Mouse (Mus musculus) 3134 (cell line): ENCODE results near the gene Fam189b.
"Not testable (repeated sequence)": the region's sequence is repeated elsewhere in the genome, so short reads cannot be mapped to it uniquely, and the experiment has no call there.

Experiments used
- DNase-seq: peaks from one replicate; pipeline ENCODE4 v3.0.0-alpha.2; 2011; ENCODE audit warnings: low spot score; ENCODE audit not compliant: insufficient read length; ENCODE audit errors: extremely low read depth

The Fam189b gene

DNA sequence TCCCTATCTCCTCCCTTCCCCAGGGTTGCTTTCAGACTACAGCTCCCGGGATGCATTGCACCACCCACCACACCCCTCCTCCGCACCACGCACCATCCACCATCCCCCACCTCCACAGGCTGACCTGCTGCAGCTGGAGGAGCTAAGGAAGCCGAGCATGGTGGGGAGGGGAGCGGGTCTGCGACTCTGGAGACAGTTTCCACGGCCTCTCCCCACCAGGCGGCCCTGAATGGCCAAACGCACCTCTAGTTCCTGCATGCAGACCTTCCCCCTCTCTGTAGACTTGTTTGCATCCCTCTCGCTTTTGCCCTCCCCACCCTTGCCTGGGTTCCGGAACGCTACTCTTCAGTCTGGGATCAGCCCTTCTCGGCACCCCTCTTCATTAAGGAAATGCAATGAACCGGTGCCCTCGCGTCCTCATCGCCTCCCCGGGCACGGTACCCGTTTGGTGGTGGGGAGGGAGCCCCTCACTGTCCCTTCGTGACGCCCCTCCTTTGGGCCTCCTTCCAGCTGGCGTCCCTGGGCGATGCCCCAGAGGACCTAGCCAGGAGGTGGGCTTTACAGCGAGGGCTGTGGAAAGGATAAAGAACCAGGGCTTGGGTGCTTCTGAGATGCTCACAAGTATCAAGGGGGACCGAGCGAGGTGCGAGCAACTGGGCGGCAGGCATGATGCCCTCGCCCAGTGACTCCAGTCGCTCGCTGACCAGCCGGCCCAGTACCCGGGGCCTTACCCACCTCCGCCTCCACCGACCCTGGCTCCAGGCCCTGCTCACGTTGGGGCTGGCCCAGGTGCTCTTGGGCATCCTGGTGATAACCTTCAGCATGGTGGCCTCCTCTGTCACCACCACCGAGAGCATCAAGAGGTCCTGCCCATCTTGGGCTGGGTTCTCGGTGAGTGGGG lies at the start of gene Fam189b:
Gene Fam189b (plus strand): TSS at position 86 of the 901 bp plus-strand sequence.
- no peak for DNase-seq

- DNase-seq: no peak
Observed at GRCm38 (mm10) chr3:89133752-89134151, 49.2 kb upstream of the Fam189b start.

- no peak for DNase-seq
Observed at GRCm38 (mm10) chr3:89135958-89136357, 47.0 kb upstream of the Fam189b start, which contains the start of gene Pklr. Gene Pklr, plus strand, starts transcription at chr3:89136142.

GRCm38 (mm10) chr3:89136365-89136764 lies 46.6 kb upstream of the Fam189b start:
- DNase-seq: no peak

GRCm38 (mm10) chr3:89144821-89145220 lies 38.1 kb upstream of the Fam189b start:
- no peak for DNase-seq

GRCm38 (mm10) chr3:89145566-89145965 lies 37.4 kb upstream of the Fam189b start:
- DNase-seq: no peak

DNA sequence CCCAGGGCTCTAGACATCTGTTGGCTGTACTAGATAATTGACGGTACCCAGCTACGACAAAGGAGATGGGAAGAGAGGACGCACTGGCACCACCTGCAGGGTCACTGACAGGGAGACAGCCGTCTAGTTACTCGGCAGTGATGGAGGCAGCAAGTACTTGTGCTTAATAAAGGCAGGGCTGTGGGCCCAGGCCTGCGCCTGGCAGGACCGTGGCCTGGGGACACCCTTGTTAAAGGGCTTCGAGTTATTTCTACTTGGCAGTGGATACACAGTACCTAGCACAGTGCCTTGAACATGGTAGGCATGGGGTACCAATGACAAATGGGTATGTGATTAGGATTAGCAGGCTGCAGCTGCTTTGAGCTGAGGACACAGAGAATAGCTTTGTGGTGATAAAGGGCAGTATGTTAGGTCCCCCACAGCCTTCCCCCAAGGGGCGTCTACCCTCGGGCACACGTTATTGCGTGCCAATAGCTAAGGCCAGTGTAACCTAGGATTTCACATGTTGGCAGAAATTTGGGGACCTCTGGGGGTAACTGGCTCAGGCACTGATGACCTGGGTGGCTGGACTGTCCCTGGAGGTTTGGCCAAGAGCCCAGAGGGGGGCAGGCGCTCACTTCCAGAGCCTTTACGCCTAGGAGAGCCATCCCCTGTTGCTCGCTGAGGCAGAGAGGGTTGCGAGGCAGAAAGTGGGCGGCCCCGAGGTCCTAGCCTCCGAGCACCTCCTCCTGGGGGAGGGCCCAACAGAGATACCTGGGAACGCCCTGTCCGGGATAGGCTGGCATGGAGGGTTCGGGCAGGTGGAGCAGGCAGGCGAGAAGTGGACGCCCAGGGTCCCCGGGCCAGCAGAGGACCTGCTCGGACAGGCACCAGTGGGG lies 35.6 kb upstream of the Fam189b start:
- no peak for DNase-seq

- no peak for DNase-seq
Observed at GRCm38 (mm10) chr3:89147979-89148311, 35.0 kb upstream of the Fam189b start.

GRCm38 (mm10) chr3:89148567-89148966 lies 34.4 kb upstream of the Fam189b start:
- no peak for DNase-seq

DNA sequence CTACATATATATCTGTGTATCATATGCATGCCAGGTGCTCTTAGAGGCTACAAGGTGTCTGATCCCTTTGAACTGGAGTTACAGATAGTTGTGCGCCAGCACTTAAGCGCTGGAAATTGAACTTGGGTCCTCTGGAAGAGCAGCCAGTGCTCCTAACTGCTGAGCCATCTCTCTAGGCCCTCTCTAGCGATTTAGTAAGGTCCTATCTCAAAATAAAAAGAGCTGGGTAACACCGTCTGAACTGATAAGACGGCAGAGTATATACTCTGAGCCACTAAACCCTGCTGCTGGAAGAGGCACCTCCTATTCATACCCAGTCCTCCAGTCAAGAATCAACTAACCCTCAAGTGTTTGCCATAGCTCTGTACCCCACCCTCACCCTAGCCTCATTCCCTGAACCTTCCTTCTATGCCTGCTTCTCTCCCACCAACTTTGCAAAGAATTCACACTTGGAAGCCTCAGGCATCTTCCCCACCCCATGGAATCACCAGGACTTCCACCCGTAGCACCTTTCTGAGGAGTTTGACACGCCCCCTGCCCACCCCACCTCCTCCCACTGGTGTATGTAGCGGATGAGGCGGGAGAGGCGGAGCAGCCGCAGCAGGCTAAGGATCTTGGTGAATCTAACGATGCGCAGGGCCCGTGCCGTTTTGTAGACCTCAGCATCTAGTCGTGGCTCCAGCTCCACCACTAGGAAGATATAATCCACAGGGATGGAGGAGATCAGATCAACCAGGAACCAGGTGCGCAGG lies 30.7 kb upstream of the Fam189b start:
- no peak for DNase-seq

GRCm38 (mm10) chr3:89156951-89157350 lies 26.0 kb upstream of the Fam189b start:
- no peak for DNase-seq

DNA sequence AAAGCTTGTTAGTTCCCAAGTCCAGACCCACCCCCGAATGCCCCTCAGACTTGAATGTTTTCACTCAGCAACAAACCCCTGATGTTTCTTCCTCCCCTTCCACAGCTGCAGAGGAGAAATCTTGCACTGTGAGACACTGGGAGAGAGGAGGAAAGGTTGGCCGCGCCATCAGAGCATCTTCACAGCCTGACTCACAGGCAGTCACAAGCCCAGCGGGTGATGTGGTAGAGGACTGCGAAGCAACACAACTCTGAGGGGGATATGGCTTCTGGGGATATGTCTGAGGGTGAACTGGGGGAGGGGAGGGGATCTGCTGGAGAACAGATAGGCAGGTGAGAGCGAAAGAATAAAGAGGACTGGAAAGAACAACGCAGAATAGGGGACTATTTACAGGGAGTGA lies 24.3 kb upstream of the Fam189b start:
- DNase-seq: no peak

- DNase-seq: no peak
Observed at GRCm38 (mm10) chr3:89159211-89159610, 23.7 kb upstream of the Fam189b start.

DNA sequence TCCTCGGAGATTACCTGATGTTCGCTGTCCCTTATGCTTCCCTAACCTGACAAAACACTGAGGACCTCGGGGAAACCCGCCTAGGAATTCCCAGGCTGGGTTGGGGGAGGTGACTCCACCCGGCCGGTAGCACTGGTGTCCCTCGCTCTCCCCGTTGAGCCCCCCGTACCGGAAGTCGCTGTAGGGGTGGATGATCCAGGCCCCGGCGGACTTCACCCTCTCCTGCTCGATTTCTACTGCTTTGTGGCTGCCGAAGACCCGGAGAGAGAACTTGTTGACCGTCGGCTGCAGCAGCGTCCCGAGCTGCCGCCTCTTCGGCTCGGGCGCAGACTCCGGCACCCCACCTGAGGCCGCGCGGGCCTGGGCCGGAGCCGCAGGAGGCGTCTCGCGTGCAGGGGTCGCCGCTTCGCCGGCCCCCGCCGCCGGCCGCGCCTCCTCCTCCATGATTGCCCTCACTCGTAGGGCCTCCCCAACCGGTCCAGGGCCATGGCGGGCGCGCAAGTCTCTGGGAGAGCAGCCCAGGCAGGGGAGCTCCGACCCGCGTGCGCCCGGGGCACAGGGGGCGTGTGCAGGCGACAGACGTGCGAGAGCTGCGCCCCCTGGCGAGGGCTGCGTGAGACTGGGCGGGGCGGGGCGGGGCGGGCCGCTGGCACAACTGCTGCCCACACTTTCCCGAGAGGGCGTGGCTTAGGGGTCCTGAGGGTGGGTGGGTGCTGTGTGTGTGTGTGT lies 23.2 kb upstream of the Fam189b start, which contains the start of gene Hcn3:
Gene Hcn3 (minus strand): TSS at position 581 of the 729 bp plus-strand sequence.
- DNase-seq: no peak

DNA sequence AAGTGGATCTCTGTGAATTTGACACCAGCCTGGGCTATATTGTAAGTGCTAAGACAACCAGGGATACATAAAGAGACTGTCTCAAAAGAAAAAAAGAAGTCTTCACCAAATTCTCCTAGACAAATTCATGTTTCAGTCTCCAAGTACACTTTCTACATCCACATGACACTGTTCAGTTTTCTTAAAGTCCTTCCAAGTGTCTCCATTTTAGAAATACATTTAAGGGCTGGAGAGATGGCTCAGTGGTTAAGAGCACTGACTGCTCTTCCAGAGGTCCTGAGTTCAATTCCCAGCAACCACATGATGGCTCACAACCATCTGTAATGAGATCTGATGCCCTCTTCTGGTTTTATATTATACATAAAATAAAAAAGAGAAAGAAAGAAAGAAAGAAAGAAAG lies 21.7 kb upstream of the Fam189b start:
- not testable (repeated sequence) for DNase-seq

DNA sequence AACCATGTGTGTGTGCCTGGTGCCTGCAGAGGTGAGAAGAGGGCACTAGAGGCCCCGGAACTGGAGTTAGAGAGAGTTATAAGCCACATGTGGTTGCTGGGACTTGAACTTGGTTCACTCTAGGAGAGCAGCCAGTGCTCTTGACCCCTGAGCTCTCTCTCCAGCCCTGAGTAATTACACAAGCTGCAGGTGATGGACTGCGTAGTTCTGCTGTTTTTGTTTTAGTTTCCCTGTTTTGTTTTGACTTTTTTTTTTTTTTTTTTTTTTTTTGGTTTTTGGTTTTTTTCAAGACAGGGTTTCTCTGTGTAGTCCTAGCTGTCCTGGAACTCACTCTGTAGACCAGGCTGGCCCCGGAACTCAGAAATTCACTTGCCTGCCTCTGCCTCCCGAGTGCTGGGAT lies 21.2 kb upstream of the Fam189b start:
- no peak for DNase-seq

DNA sequence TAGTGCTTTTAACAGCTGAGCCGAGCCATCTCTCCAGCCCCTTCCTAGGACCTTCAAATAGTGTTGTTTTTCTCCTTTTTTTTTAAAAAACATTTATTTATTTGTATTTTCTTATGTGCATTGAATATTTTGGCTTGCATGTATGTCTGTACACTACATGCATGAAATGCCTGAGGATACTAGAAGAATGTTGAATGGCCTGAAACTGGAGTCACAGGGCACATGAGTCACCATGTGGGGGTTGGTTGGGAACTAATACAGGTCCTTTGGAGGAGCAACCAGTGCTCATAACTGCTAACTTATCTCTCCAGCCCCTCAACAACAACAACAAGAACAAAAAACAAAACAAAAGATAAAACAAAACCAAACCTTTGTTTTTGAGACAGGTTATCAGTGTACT lies 19.8 kb upstream of the Fam189b start:
- DNase-seq: peak; percentile 56

DNA sequence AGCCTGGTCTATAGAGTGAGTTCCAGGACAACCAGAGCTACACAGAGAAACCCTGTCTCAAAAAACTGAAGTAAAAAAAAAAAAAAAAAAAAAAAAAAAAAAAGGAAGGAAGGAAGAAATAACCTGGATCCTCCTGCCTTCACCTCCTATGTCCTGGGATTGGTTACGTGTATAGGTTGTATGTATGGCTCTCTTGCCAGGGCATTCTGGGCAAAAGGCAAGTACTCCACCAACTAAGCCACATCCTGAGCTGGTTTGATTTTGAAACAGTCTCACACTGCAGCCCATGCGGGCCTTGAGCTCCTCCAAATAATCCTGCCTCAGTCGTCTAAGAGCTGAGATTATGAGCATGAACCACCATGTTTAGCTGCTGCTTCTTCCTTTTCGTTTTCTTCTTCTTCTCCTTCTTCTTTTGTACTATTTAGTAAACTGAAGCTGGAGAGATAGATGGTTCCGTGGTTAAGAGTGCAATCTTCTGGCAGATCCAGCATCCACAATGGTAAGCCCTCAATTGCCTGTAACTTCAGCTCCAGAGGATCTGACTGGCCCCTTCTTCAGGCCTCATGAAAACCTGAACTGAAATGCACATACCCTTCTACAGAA lies 19.2 kb upstream of the Fam189b start:
- no peak for DNase-seq

DNA sequence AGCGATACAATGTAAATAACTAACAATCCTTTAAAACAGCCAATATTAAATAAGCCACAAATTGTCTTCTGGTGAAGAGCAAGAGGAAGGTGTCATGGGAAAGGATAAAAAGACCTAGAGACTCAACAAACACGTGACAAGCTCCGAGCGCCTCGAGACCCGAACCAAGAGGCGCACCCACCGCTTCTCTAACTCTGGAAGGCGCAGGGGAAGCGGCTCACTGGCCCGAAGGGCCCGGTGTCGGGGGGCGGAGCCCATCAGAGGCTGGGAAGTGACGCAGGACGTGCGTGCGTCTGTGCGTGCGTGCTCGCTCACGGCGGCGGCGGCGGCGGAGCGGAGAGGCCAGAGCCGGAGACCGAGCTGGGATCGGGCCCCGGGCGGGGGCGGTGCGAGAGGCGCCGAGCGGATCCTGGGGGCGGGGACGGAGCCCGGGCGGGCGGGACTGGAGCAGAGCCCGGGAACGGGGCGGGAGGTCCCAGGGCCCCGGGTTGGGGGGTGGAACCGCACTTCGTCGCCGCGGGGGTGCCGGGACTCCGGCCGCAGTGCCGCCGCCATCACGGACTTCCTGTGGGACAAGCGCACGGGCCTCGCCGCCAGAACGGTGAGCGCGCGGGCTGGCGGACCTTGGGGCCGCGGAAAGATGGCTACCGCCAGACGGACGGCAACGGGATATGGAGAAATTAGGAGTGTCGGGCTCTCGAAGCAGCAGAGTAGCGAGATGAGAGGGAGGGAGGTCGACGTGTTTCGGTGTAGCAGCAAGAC lies 18.3 kb upstream of the Fam189b start, which contains the start of gene Clk2:
Gene Clk2 (plus strand): TSS at position 290 of the 762 bp plus-strand sequence.
- DNase-seq: peak; percentile 91
